Mouse (Mus musculus): ENCODE measurements around the gene Chd2.

GRCm38 (mm10) chr7:73498200-73498599 lies 43.4 kb downstream of the Chd2 start:
- TF ChIP-seq CTCF (IDR thresholded peaks at IDR 0.05; ENCODE audit: borderline replicate concordance, insufficient read depth, low read length) (no peak), POLR2A (IDR thresholded peaks at IDR 0.05; ENCODE audit: low read depth, low read length) (no peak)

Data from embryonic fibroblast, embryonic 13.5 days (primary cell).